Mouse (Mus musculus) ES-E14 (cell line): ENCODE data around the gene Zbtb6.

Source experiments
- MAFK ChIP-seq: IDR thresholded peaks from 2 replicates; pipeline ENCODE4 v1.6.1; 2014; ENCODE audit warnings: mild to moderate bottlenecking, low read depth, low read length, inconsistent platforms; ENCODE audit not compliant: insufficient read depth
- ZC3H11A ChIP-seq: IDR thresholded peaks from 2 replicates; pipeline ENCODE4 v1.6.1; 2012; ENCODE audit warnings: low read depth, mild to moderate bottlenecking, inconsistent platforms, low read length, borderline replicate concordance

GRCm38 (mm10) chr2:37484165-37484564, 41.2 kb upstream of the Zbtb6 start:
- no peak for TF ChIP-seq MAFK
- no peak for TF ChIP-seq ZC3H11A
